Mouse (Mus musculus): ENCODE measurements around the gene Stpg1. TPM values are rescaled to one million over a fixed set of nuclear protein-coding genes. Genes with fewer than 3 reads are reported as not detected.

The Stpg1 gene
- polyA plus RNA-seq, 1 experiment from 2014 or later: 0.13 TPM

GRCm38 (mm10) chr4:135486352-135486751 is 8.2 kb upstream of the Stpg1 start:
- Histone ChIP-seq H3K27ac (ENCODE audit: low read depth, low read length) (no peak overlapping the region), H3K4me3 (ENCODE audit: low read depth, low read length) (no peak overlapping the region), H3K4me2 (no peak overlapping the region), H3K36me3 (ENCODE audit: control insufficient read depth, insufficient read depth, low read length) (no peaks in the 10 kb centered on the region), H3K9me3 (replicated peaks; ENCODE audit: control insufficient read depth, low read length) (no peaks in the 10 kb centered on the region), H3K4me1 (ENCODE audit: control insufficient read depth, insufficient read depth, low read length) (no peaks in the 10 kb centered on the region), H3K27me3 (ENCODE audit: control insufficient read depth, insufficient read depth, low read length) (peaks cover 3% of the 10 kb centered on the region; the same call in 1 of the 2 replicates), H3K9ac (ENCODE audit: low read depth, low read length) (no peak overlapping the region)
- WGBS (ENCODE audit: insufficient replicate concordance): 84% methylated on average over 11 of the region's 11 CpGs
- no peak for ATAC-seq (replicated peaks; ENCODE audit: insufficient number of reproducible peaks, low FRiP score, low TSS enrichment)

- Histone ChIP-seq H3K9ac (ENCODE audit: low read depth, low read length) (no peak overlapping the region), H3K9me3 (replicated peaks; ENCODE audit: control insufficient read depth, low read length) (no peaks in the 10 kb centered on the region), H3K4me1 (ENCODE audit: control insufficient read depth, insufficient read depth, low read length) (peaks cover 5% of the 10 kb centered on the region; the same call in 1 of the 2 replicates), H3K27ac (ENCODE audit: low read depth, low read length) (no peak overlapping the region), H3K36me3 (ENCODE audit: control insufficient read depth, insufficient read depth, low read length) (no peaks in the 10 kb centered on the region), H3K4me3 (ENCODE audit: low read depth, low read length) (no peak overlapping the region), H3K27me3 (ENCODE audit: control insufficient read depth, insufficient read depth, low read length) (no peaks in the 10 kb centered on the region; the same call in 1 of the 2 replicates), H3K4me2 (no peak overlapping the region)
- WGBS (ENCODE audit: insufficient replicate concordance): 87% methylated on average over 7 of the region's 7 CpGs
- ATAC-seq (replicated peaks; ENCODE audit: insufficient number of reproducible peaks, low FRiP score, low TSS enrichment): no peak
Measured at GRCm38 (mm10) chr4:135489256-135489655, 5.3 kb upstream of the Stpg1 start.

- WGBS (ENCODE audit: insufficient replicate concordance): 52% methylated on average over 4 of the region's 4 CpGs
- Histone ChIP-seq H3K4me3 (ENCODE audit: low read depth, low read length) (peak overlapping the region; percentile 83), H3K27ac (ENCODE audit: low read depth, low read length) (no peak overlapping the region), H3K36me3 (ENCODE audit: control insufficient read depth, insufficient read depth, low read length) (no peaks in the 10 kb centered on the region), H3K9me3 (replicated peaks; ENCODE audit: control insufficient read depth, low read length) (no peaks in the 10 kb centered on the region), H3K4me1 (ENCODE audit: control insufficient read depth, insufficient read depth, low read length) (peaks cover 8% of the 10 kb centered on the region; the same call in 1 of the 2 replicates), H3K4me2 (peak overlapping the region; percentile 91), H3K27me3 (ENCODE audit: control insufficient read depth, insufficient read depth, low read length) (no peaks in the 10 kb centered on the region; the same call in 1 of the 2 replicates), H3K9ac (ENCODE audit: low read depth, low read length) (peak overlapping the region; percentile 48; the same call in 1 of the 2 replicates)
- ATAC-seq (replicated peaks; ENCODE audit: insufficient number of reproducible peaks, low FRiP score, low TSS enrichment): no peak
Measured at GRCm38 (mm10) chr4:135493271-135493670, 1.3 kb upstream of the Stpg1 start.

- H3K4me3 ChIP-seq (ENCODE audit: low read depth, low read length): peak overlapping the region; percentile 83
- H3K9me3 ChIP-seq (replicated peaks; ENCODE audit: control insufficient read depth, low read length): no peaks in the 10 kb centered on the region
- WGBS (ENCODE audit: insufficient replicate concordance): 4% methylated on average over 33 of the region's 33 CpGs
- H3K4me2 ChIP-seq: peak overlapping the region; percentile 91
- H3K36me3 ChIP-seq (ENCODE audit: control insufficient read depth, insufficient read depth, low read length): no peaks in the 10 kb centered on the region
- H3K4me1 ChIP-seq (ENCODE audit: control insufficient read depth, insufficient read depth, low read length): peaks cover 8% of the 10 kb centered on the region; the same call in 1 of the 2 replicates
- peak overlapping the region; percentile 48 for H3K9ac ChIP-seq (ENCODE audit: low read depth, low read length)
- no peak for ATAC-seq (replicated peaks; ENCODE audit: insufficient number of reproducible peaks, low FRiP score, low TSS enrichment)
- no peaks in the 10 kb centered on the region; the same call in 1 of the 2 replicates for H3K27me3 ChIP-seq (ENCODE audit: control insufficient read depth, insufficient read depth, low read length)
- no peak overlapping the region for H3K27ac ChIP-seq (ENCODE audit: low read depth, low read length)
Measured at GRCm38 (mm10) chr4:135493691-135494520, 684 bp upstream of the Stpg1 start.

- Histone ChIP-seq H3K4me3 (ENCODE audit: low read depth, low read length) (peak overlapping the region; percentile 83), H3K4me2 (peak overlapping the region; percentile 91), H3K27me3 (ENCODE audit: control insufficient read depth, insufficient read depth, low read length) (no peaks in the 10 kb centered on the region; the same call in 1 of the 2 replicates), H3K4me1 (ENCODE audit: control insufficient read depth, insufficient read depth, low read length) (peaks cover 8% of the 10 kb centered on the region; the same call in 1 of the 2 replicates), H3K9me3 (replicated peaks; ENCODE audit: control insufficient read depth, low read length) (no peaks in the 10 kb centered on the region; the same call in 1 of the 2 replicates), H3K9ac (ENCODE audit: low read depth, low read length) (no peak overlapping the region), H3K36me3 (ENCODE audit: control insufficient read depth, insufficient read depth, low read length) (no peaks in the 10 kb centered on the region), H3K27ac (ENCODE audit: low read depth, low read length) (no peak overlapping the region)
- 18% methylated on average over 9 of the region's 9 CpGs for WGBS (ENCODE audit: insufficient replicate concordance)
- ATAC-seq (replicated peaks; ENCODE audit: insufficient number of reproducible peaks, low FRiP score, low TSS enrichment): no peak
Measured at GRCm38 (mm10) chr4:135495397-135495791, 804 bp downstream of the Stpg1 start.

GRCm38 (mm10) chr4:135495810-135496209 is 1.2 kb downstream of the Stpg1 start:
- Histone ChIP-seq H3K4me2 (peak overlapping the region; percentile 91), H3K27me3 (ENCODE audit: control insufficient read depth, insufficient read depth, low read length) (no peaks in the 10 kb centered on the region; the same call in 1 of the 2 replicates), H3K9ac (ENCODE audit: low read depth, low read length) (no peak overlapping the region), H3K36me3 (ENCODE audit: control insufficient read depth, insufficient read depth, low read length) (no peaks in the 10 kb centered on the region), H3K27ac (ENCODE audit: low read depth, low read length) (no peak overlapping the region), H3K4me1 (ENCODE audit: control insufficient read depth, insufficient read depth, low read length) (peaks cover 8% of the 10 kb centered on the region; the same call in 1 of the 2 replicates), H3K9me3 (replicated peaks; ENCODE audit: control insufficient read depth, low read length) (no peaks in the 10 kb centered on the region; the same call in 1 of the 2 replicates), H3K4me3 (ENCODE audit: low read depth, low read length) (no peak overlapping the region)
- no peak for ATAC-seq (replicated peaks; ENCODE audit: insufficient number of reproducible peaks, low FRiP score, low TSS enrichment)
- 16% methylated on average over 18 of the region's 18 CpGs for WGBS (ENCODE audit: insufficient replicate concordance)

GRCm38 (mm10) chr4:135498136-135498535 is 3.5 kb downstream of the Stpg1 start:
- peaks cover 8% of the 10 kb centered on the region; the same call in 1 of the 2 replicates for H3K4me1 ChIP-seq (ENCODE audit: control insufficient read depth, insufficient read depth, low read length)
- no peak overlapping the region for H3K4me3 ChIP-seq (ENCODE audit: low read depth, low read length)
- 67% methylated on average over 6 of the region's 6 CpGs for WGBS (ENCODE audit: insufficient replicate concordance)
- no peaks in the 10 kb centered on the region; the same call in 1 of the 2 replicates for H3K9me3 ChIP-seq (replicated peaks; ENCODE audit: control insufficient read depth, low read length)
- H3K9ac ChIP-seq (ENCODE audit: low read depth, low read length): no peak overlapping the region
- no peak overlapping the region for H3K4me2 ChIP-seq
- no peak for ATAC-seq (replicated peaks; ENCODE audit: insufficient number of reproducible peaks, low FRiP score, low TSS enrichment)
- H3K27me3 ChIP-seq (ENCODE audit: control insufficient read depth, insufficient read depth, low read length): no peaks in the 10 kb centered on the region
- H3K27ac ChIP-seq (ENCODE audit: low read depth, low read length): no peak overlapping the region
- no peaks in the 10 kb centered on the region for H3K36me3 ChIP-seq (ENCODE audit: control insufficient read depth, insufficient read depth, low read length)

GRCm38 (mm10) chr4:135499831-135500230 is 5.2 kb downstream of the Stpg1 start:
- 74% methylated on average over 3 of the region's 3 CpGs for WGBS (ENCODE audit: insufficient replicate concordance)
- Histone ChIP-seq H3K4me3 (ENCODE audit: low read depth, low read length) (no peak overlapping the region), H3K36me3 (ENCODE audit: control insufficient read depth, insufficient read depth, low read length) (no peaks in the 10 kb centered on the region), H3K4me2 (no peak overlapping the region), H3K9me3 (replicated peaks; ENCODE audit: control insufficient read depth, low read length) (no peaks in the 10 kb centered on the region; the same call in 1 of the 2 replicates), H3K27me3 (ENCODE audit: control insufficient read depth, insufficient read depth, low read length) (no peaks in the 10 kb centered on the region), H3K9ac (ENCODE audit: low read depth, low read length) (no peak overlapping the region), H3K4me1 (ENCODE audit: control insufficient read depth, insufficient read depth, low read length) (peaks cover 4% of the 10 kb centered on the region; the same call in 1 of the 2 replicates), H3K27ac (ENCODE audit: low read depth, low read length) (no peak overlapping the region)
- ATAC-seq (replicated peaks; ENCODE audit: insufficient number of reproducible peaks, low FRiP score, low TSS enrichment): no peak

Measured in heart, embryonic 11.5 days (tissue).